Mouse (Mus musculus): ENCODE data around the gene Il17f.
"Not testable (repeated sequence)": the region's sequence is repeated elsewhere in the genome, so short reads cannot be mapped to it uniquely, and the experiment has no call there.

Gene Il17f

DNA sequence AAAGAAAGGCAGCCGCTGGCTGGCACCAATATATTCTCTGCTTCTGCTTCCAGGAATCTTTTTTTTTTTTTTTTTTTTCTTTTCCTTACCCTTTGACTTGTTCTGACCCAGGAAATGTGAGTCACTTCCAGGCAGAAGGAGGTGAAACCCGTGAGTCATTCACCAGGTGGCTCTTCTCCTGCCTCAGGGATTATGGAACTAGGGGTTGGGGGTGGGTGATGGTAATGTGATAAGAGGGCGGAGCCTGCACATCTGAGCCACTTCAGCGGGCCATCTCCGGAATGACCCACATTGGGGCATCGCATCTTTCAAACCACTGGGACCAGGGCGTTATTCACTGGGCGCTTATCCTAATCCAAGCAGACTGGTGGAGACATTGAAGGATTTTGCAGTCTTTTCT is 3.4 kb downstream of the Il17f start:
- no peak for DNase-seq (ENCODE audit: low spot score in 2 of 2)

DNA sequence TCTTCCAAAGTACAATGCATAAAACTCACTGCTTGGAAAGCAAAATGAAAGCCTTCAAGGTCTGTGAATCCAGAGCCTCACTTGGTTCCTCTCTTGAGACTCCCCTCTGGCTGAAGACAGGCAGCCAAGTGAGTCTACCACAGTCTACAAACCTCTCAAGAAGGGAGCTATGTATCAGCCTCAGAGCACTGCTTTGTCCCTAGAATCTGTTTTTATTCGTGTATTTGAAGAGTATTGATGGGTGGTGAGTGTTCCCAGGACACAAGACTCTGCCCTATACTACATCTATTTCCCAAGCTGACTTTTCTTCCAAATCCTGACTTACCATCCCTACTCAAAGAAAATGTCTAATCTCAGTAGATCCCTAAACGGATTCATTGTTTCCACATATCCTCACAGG is 12.1 kb downstream of the Il17f start:
- no peak for DNase-seq (ENCODE audit: low spot score in 2 of 2)

DNA sequence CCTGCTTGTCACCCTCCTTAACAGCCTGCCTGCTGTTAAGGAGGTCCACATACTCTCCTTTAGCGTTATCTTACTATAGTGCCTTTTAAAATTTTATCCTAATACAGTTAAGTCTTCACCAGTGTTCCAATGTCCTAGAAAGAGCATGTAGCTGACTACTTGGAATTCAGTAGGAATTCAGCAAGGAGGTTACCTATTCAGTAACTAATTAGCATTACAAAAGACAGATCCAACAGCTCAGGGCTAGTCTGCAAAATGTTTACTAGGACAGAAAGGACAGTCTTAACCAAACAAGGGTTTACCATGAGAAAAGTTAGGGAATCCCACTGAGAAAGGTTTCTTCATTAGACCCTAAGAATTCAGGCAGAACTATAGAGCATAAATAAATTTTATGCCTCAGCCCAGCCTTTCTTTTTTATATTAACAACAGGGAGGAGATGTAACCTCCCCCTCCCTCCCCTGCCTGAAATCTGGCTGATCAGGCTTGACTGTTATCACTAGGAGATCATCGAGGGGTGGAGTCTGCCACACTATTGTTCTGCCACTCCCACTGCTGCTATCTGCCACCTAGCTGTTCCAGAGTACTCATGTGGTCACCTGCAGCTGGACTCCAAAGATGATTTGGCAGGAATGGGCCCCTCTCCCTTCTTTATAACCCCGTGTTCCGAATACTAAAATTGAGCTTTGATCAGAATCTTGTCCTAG is 16.2 kb downstream of the Il17f start:
- DNase-seq (ENCODE audit: low spot score in 2 of 2) = not testable (repeated sequence)

DNA sequence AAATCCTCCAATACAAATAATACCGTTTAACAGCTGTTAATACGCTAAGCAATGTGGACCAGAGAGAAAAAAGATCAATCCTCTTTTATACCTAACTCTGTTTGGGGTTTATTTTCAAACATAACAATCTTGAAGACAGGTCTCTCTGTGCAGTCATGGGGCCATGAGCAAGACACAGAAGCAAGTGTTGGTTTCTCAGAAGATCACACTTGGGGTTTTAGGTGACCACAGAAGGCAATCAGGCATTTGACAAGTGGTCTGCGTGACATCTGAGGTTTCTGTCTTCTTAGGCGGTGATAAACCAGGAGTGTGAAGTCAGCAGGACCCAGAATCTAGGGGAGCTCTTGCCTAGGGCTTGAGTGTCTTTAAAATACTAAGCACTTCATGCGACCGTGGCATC is 23.9 kb downstream of the Il17f start:
- no peak for DNase-seq (ENCODE audit: low spot score in 2 of 2)

GRCm38 (mm10) chr1:20761411-20761810 is 29.0 kb downstream of the Il17f start:
- DNase-seq (ENCODE audit: low spot score in 2 of 2) = no peak

DNA sequence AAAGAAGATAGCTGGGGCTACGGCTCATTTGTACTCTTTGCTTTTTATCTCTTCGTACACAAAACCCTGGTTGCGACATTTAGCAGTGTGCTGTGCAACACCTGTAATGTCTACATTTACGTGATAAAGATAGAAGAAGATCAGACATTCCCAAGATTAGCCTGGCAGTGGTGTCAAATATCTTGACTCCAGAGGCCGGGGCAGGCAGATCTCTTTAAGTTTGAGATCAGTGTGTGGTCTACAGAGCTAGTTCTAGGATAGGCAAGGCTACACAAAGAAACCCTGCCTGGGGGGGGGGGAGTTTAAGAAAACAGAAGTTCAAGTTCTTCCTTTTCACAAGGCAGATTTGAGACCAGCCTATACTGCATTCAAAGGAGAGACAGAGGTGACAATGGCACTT is 30.1 kb downstream of the Il17f start:
- no peak for DNase-seq (ENCODE audit: low spot score in 2 of 2)

GRCm38 (mm10) chr1:20759799-20760198 is 30.6 kb downstream of the Il17f start:
- DNase-seq (ENCODE audit: low spot score in 2 of 2) = no peak

GRCm38 (mm10) chr1:20757586-20757985 is 32.8 kb downstream of the Il17f start:
- no peak for DNase-seq (ENCODE audit: low spot score in 2 of 2)

GRCm38 (mm10) chr1:20754439-20754838 is 36.0 kb downstream of the Il17f start:
- no peak for DNase-seq (ENCODE audit: low spot score in 2 of 2)

- no peak for DNase-seq (ENCODE audit: low spot score in 2 of 2)
Observed at GRCm38 (mm10) chr1:20740496-20740998, 49.9 kb downstream of the Il17f start.

DNA sequence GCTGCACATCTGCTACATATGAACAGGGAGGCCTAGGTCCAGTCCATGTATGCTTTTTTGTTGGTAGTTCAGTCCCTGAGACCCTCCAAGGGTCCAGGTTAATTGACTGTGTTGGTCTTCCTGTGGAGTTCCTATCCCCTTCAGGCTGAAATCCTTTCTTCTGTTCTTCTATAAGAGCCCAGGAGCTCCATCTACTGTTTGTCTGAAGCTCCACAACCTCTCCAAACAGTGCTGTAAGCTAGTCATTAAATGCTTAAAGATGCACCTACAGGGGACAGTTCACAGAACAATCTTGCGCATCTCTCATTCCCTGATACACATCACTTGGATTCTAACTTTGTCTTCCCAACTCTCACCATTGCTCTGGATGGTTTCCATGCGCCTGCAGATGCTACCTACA is 51.9 kb downstream of the Il17f start:
- no peak for DNase-seq (ENCODE audit: low spot score in 2 of 2)

DNA sequence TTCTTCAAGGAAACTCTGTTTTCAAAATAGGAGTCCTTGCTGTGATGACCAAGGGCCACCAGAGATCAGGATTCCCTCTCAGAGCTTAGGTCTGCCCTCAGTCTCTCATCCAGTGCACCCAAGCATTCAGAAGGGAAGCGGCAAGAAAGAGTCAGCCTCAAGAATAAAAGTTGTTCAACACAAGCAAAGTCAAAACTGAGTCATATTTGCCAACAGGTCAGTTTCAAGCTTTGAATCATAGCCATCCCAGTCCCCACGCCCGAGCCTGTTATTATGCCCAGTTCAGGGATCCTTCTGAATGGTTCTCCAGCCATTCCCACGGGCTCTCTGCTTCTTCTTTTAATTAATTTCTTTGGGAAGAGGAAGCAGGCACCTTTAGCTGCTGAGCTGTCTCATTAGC is 53.8 kb downstream of the Il17f start:
- DNase-seq (ENCODE audit: low spot score in 2 of 2) = no peak

DNA sequence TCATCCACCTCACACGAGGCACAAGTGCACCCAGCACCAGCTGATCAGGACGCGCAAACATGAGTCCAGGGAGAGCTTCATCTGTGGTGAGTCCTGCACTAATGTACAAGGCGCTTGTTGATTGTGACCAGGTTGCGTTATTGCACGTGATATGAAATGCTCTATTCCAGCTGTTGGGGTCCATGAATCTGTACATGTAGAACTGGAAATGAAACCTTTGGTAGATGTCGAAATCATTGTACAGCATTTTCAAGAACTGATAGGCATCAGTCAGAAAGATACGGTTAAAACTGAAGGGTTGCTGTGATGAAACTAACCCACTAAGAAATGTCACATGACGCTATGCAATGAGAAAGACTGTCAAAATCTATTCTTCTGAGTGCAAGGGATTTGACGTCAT is 59.5 kb downstream of the Il17f start, which contains the start of gene Il17a:
Gene Il17a (plus strand): TSS at position 3 of the 400 bp plus-strand sequence.
- no peak for DNase-seq (ENCODE audit: low spot score in 2 of 2)

Data from thymus, postnatal 10 days (tissue).